Mouse (Mus musculus) left cerebral cortex, adult 8-10 months (tissue): ENCODE data around the gene Dcaf1. TPM values are rescaled to one million over a fixed set of nuclear protein-coding genes. Genes with fewer than 3 reads are reported as not detected.

Experiments
- DNase-seq, 2 experiments: peaks; one replicate each; pipeline ENCODE4 v3.0.0; 2022; ENCODE audit warnings: low spot score in 2 of 2
- total RNA-seq, 4 experiments: library from RNA; stranded (reverse); gene quantifications; 2 replicates each; pipeline ENCODE4 v1.2.4; 2022

Dcaf1 gene
- total RNA-seq, 4 experiments from 2014 or later: 29.7 to 34.9 (median 32.1) TPM

- DNase-seq: no peak
Observed at GRCm38 (mm10) chr9:106903791-106904134, 82.1 kb downstream of the Dcaf1 start.

GRCm38 (mm10) chr9:106906597-106906996, 84.9 kb downstream of the Dcaf1 start:
- DNase-seq: no peak

- DNase-seq: no peak
Observed at GRCm38 (mm10) chr9:106908174-106908573, 86.5 kb downstream of the Dcaf1 start.

GRCm38 (mm10) chr9:106908715-106909114, 87.0 kb downstream of the Dcaf1 start:
- DNase-seq: no peak

GRCm38 (mm10) chr9:106911624-106912023, 90.0 kb downstream of the Dcaf1 start:
- DNase-seq: no peak

GRCm38 (mm10) chr9:106913759-106914158, 92.1 kb downstream of the Dcaf1 start:
- DNase-seq: no peak

- DNase-seq: no peak
Observed at GRCm38 (mm10) chr9:106914878-106915277, 93.2 kb downstream of the Dcaf1 start.

Other genes starting within 250 kb of the Dcaf1 start
- gene Iqcf6, start 195.3 kb upstream of the Dcaf1 start, total RNA-seq: not detected
- gene Grm2, start 165.8 kb upstream of the Dcaf1 start, total RNA-seq: 10 to 100 TPM; 42.5 to 59.1 (median 45.4) TPM
- 100 to 1,000 TPM in 3 of 4 experiments, 10 to 100 TPM in 1; 94.4 to 115 (median 103) TPM for gene Tex264, start 135.9 kb upstream of the Dcaf1 start, total RNA-seq
- 10 to 100 TPM; 15.9 to 17.9 (median 17.0) TPM for gene Rad54l2, start 32.7 kb upstream of the Dcaf1 start, total RNA-seq
- gene Rbm15b, start 65.6 kb downstream of the Dcaf1 start, total RNA-seq: 10 to 100 TPM; 51.6 to 56.5 (median 52.8) TPM
- gene Manf, start 70.1 kb downstream of the Dcaf1 start, total RNA-seq: 100 to 1,000 TPM in 2 of 4 experiments, 10 to 100 TPM in 2; 94.8 to 105 (median 98.7) TPM